Mouse (Mus musculus): ENCODE measurements around the gene Msto1.

- TF ChIP-seq EP300 (IDR thresholded peaks at IDR 0.05; ENCODE audit: low read depth) (no peak), CTCF (IDR thresholded peaks at IDR 0.05; ENCODE audit: low read depth) (no peak)
Observed at GRCm38 (mm10) chr3:88862129-88862528, 51.7 kb downstream of the Msto1 start.
